Mouse (Mus musculus) kidney, adult 2 months (tissue): ENCODE data around the gene Trim41. TPM values are rescaled to one million over a fixed set of nuclear protein-coding genes. Genes with fewer than 3 reads are reported as not detected.

Experiments
- DNase-seq: peaks from one replicate; pipeline ENCODE4 v3.0.0; 2021
- H3K27ac ChIP-seq: fragments of 200-500 bp; 2 replicates; pipeline ENCODE4 v1.5.1; 2012; ENCODE audit warnings: low read depth, low read length, control low read depth, inconsistent platforms; ENCODE audit not compliant: insufficient read depth
- H3K27me3 ChIP-seq: fragments of 200-500 bp; replicated peaks from 2 replicates; pipeline ENCODE4 v1.6.1; 2012; ENCODE audit warnings: mild to moderate bottlenecking, moderate library complexity, low read length, inconsistent platforms; ENCODE audit not compliant: control insufficient read depth, insufficient read depth
- H3K36me3 ChIP-seq: fragments of 200-500 bp; 2 replicates; pipeline ENCODE4 v1.6.1; 2012; ENCODE audit warnings: mild to moderate bottlenecking, moderate library complexity, low read length, inconsistent platforms; ENCODE audit not compliant: control insufficient read depth, insufficient read depth
- H3K4me1 ChIP-seq: fragments of 200-500 bp; 2 replicates; pipeline ENCODE4 v1.6.1; 2011; ENCODE audit warnings: low read length; ENCODE audit not compliant: control insufficient read depth, insufficient read depth
- H3K4me3 ChIP-seq: fragments of 200-500 bp; 2 replicates; pipeline ENCODE4 v1.5.1; 2011; ENCODE audit warnings: mild to moderate bottlenecking, low read depth, low read length, control low read depth; ENCODE audit not compliant: insufficient read depth
- CTCF ChIP-seq: fragments of 200-500 bp; conservative IDR thresholded peaks from 2 replicates; pipeline ENCODE4 v1.5.1; 2011; ENCODE audit warnings: low read depth, mild to moderate bottlenecking, control low read depth, low read length, moderate library complexity, mixed read lengths; ENCODE audit not compliant: insufficient read depth, insufficient read length
- POLR2A ChIP-seq: fragments of 200-500 bp; IDR thresholded peaks from one replicate; pipeline ENCODE4 v1.6.1; 2011; ENCODE audit warnings: low read depth, low read length, control low read depth
- WGBS: fragments of 180-500 bp; shearing (Covaris S2); methylation state at CpG from one replicate; pipeline ENCODE4 v1.1.7; 2018; 5-methylcytosine and 5-hydroxymethylcytosine counted together
- polyA plus RNA-seq: library from polyadenylated mRNA; depleted of rRNA; stranded (reverse); fragments of >200 nt; gene quantifications from 2 replicates; pipeline ENCODE4 v1.2.3, GENCODE M21; 2012; rRNA removed

Gene Trim41
- polyA plus RNA-seq = 26.3 and 27.3 TPM in 2 replicates

- Histone ChIP-seq H3K27me3 (no peaks in the 10 kb centered on the region), H3K27ac (peak within 1 kb of the TSS; percentile 100), H3K36me3 (no peaks in the 10 kb centered on the region), H3K4me3 (peak within 1 kb of the TSS; percentile 98), H3K4me1 (peaks cover 12% of the 10 kb centered on the region)
- DNase-seq = peak; percentile 100
- peak; percentile 95 for TF ChIP-seq POLR2A
- no peak for TF ChIP-seq CTCF
- under 1% methylated on average over 75 of the region's 77 CpGs for WGBS
Observed at GRCm38 (mm10) chr11:48816800-48817665, at the start of gene Trim41. TSS of gene Trim41 (minus strand) at chr11:48817353.

GRCm38 (mm10) chr11:48866481-48866880, 49.3 kb upstream of the Trim41 start:
- H3K27ac ChIP-seq = no peak overlapping the region
- TF ChIP-seq CTCF (no peak), POLR2A (no peak)
- 95% methylated on average over 9 of the region's 9 CpGs for WGBS
- no peak for DNase-seq
- H3K36me3 ChIP-seq = peaks cover 7% of the 10 kb centered on the region
- H3K27me3 ChIP-seq = no peaks in the 10 kb centered on the region
- no peaks in the 10 kb centered on the region for H3K4me1 ChIP-seq
- no peak overlapping the region for H3K4me3 ChIP-seq

GRCm38 (mm10) chr11:48863808-48864207, 46.7 kb upstream of the Trim41 start:
- WGBS = 74% methylated on average over 3 of the region's 3 CpGs

GRCm38 (mm10) chr11:48862784-48863319, 45.7 kb upstream of the Trim41 start:
- Histone ChIP-seq H3K36me3 (peaks cover 7% of the 10 kb centered on the region), H3K4me1 (no peaks in the 10 kb centered on the region), H3K27ac (no peak overlapping the region), H3K27me3 (no peaks in the 10 kb centered on the region), H3K4me3 (no peak overlapping the region)
- TF ChIP-seq POLR2A (no peak), CTCF (no peak)
- DNase-seq = no peak
- WGBS = 79% methylated on average over 1 of the region's 1 CpGs

More at GRCm38 (mm10) chr11:48863808-48864207, 46.7 kb upstream of the Trim41 start:
- Histone ChIP-seq H3K27ac (no peak overlapping the region), H3K4me3 (no peak overlapping the region), H3K36me3 (peaks cover 7% of the 10 kb centered on the region), H3K4me1 (no peaks in the 10 kb centered on the region), H3K27me3 (no peaks in the 10 kb centered on the region)
- TF ChIP-seq POLR2A (no peak), CTCF (no peak)
- no peak for DNase-seq

- Histone ChIP-seq H3K27ac (no peak overlapping the region), H3K36me3 (no peaks in the 10 kb centered on the region), H3K4me3 (no peak overlapping the region), H3K4me1 (0 out of 2 replicates have a peak, but pooled peaks cover 7% of the 10 kb centered on the region), H3K27me3 (no peaks in the 10 kb centered on the region)
- TF ChIP-seq CTCF = peak; percentile 46
- no peak for TF ChIP-seq POLR2A
- DNase-seq = peak; percentile 74
- WGBS = under 1% methylated on average over 6 of the region's 6 CpGs
Observed at GRCm38 (mm10) chr11:48859014-48859413, 41.9 kb upstream of the Trim41 start.

GRCm38 (mm10) chr11:48853474-48854180, 36.5 kb upstream of the Trim41 start:
- Histone ChIP-seq H3K27me3 (no peaks in the 10 kb centered on the region), H3K4me1 (peaks cover 7% of the 10 kb centered on the region; the same call in 1 of the 2 replicates), H3K4me3 (peak overlapping the region; percentile 70), H3K36me3 (no peaks in the 10 kb centered on the region), H3K27ac (peak overlapping the region; percentile 90)
- TF ChIP-seq POLR2A (peak; percentile 9), CTCF (0 out of 2 replicates have a peak, but pooled peaks have one; percentile 0)
- peak; percentile 94 for DNase-seq
- WGBS = 6% methylated on average over 31 of the region's 31 CpGs
